Mouse (Mus musculus) inflammation-experienced regulatory T-cells, adult 6 months (primary cell): ENCODE data around the gene Wdr54. TPM values are rescaled to one million over a fixed set of nuclear protein-coding genes. Genes with fewer than 3 reads are reported as not detected.
A peak's percentile ranks its signal among the peaks of the same experiment; 100 is the strongest.

Source experiments
- ATAC-seq: one replicate; pipeline ENCODE4 v1.8.0; 2017
- polyA plus RNA-seq, 3 experiments: library from polyadenylated mRNA; unstranded; fragments of 100-300 nt; shearing (Covaris generic); gene quantifications; one replicate each; pipeline ENCODE4 v1.2.1; 2017

Wdr54 gene
- polyA plus RNA-seq, 3 experiments from 2014 or later, result 0.19 to 0.48 TPM; not detected in 1

DNA sequence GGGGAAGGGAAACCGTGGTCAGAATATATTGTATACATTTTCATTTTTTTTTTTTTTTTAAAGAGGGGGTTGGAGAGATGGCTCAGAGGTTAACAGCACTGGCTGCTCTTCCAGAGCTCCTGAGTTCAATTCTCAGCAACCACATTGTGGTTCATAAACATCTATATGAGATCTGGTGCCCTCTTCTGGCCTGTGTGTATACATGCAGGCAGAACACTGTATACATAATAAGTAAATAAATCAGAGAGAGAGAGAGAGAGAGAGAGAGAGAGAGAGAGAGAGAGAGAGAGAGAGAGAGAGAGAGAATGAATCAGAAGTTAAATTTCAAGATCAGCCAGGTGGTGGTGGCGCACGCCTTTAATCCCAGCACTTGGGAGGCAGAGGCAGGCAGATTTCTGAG lies 3.3 kb upstream of the Wdr54 start:
- ATAC-seq, result peak; percentile 62

DNA sequence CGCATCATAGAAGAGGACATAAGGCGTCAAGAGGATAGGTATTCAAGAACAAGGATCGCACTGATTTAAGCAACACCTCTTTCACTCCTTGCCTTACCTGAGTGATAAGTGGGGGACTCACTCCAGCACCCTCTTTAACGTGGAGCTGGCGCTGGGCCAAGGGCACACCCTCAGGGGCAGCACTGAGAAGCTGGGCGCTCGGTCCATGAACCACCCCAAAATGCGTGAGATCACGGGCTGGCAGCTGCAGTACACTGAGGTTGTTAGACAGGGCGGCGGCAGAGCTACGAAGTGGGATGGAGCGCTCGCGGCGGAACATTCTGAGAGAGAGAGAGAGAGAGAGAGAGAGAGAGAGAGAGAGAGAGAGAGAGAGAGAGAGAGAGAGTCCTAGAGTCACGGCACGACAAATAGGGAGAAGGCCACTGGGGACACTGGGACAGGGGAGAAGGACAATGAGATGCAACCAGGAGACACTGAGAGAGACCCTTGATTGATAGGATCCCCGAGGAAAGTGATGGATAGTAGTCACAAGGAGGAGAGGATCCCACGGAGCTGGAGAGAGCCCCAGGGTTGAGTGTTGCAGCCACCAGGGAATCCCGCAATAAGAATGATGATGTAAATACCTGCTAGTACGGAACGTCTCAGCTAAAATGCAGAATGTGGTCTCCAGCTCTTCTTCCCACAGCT lies 502 bp downstream of the Wdr54 start:
- ATAC-seq, result peak; percentile 19

GRCm38 (mm10) chr6:83153485-83153884 lies 2.7 kb downstream of the Wdr54 start:
- no peak for ATAC-seq

- no peak for ATAC-seq
Measured at GRCm38 (mm10) chr6:83153038-83153437, 3.2 kb downstream of the Wdr54 start.

DNA sequence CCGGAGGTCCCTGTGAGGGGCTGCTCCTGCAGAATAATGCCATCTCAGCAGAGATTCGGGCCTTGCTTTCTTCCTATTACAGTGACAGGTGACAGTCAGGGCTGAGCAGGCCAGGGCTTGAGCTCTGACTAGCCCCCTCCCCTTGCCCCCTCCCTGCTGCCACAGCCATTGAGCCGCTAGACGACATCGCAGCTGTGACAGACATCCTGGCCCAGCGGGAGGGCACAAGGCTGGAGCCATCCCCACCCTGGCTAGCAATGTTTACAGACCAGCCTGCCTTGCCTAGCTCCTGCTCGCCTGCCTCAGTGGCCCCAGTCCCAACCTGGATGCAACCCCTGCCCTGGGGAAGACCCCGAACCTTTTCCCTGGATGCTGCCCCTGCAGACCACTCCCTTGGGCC lies 4.5 kb downstream of the Wdr54 start:
- ATAC-seq, result no peak

DNA sequence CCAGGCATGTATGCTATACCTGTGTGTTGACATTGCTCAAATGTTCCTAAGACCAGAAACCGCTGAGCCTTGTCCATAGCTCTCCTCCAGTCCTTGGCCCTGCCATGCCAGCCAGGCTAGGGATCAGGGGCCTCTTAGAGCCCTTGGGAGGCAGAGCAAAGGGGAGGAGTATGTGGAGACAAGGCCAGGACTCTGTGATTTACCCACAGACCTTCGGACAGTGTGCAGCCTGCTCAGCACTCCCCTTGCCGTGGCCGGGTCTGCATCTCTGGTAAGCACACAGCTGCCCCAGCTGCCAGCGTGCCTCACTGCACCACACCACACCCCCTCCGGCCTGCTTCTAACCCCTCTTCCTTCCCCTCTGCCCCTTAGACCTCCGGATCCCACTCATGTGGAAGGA lies 8.9 kb downstream of the Wdr54 start:
- ATAC-seq, result no peak

DNA sequence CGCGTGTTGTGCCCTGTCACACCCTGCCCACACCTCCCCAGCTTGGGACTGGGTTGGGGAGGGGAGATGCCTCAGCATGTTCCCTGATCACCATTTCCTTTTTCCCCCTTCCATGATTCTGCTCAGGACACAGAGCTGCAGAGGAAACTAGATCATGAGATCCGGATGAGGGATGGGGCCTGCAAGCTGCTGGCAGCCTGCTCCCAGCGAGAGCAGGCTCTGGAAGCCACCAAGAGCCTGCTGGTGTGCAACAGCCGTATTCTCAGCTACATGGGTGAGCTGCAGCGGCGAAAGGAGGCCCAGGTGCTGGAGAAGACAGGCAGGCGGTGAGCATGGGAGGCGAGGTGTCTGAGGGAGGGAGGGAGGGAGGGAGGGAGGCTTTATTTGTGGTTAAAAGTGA lies 10.4 kb downstream of the Wdr54 start:
- no peak for ATAC-seq

- ATAC-seq, result no peak
Measured at GRCm38 (mm10) chr6:83145209-83145608, 11.0 kb downstream of the Wdr54 start.

DNA sequence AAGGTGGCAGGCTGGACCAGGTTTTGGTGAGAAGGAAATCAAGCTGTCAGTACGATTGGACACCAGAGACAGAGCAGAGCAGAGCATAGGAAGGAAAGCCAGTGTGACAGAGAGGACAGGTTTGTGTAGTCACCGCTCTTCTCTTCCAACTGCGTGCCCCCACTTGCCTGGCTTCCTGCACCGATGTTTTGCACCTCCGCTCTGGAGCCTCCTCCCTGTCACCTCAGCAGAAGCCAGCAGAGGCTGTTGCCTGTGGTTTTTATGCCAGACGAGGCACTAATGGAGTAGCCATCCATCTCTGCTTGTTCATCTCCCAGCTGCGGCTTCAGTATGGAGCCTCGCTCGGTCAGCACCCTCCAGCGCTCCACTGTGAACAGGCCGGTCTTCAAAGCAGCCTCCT lies 13.3 kb downstream of the Wdr54 start:
- no peak for ATAC-seq

GRCm38 (mm10) chr6:83142211-83142731 lies 13.9 kb downstream of the Wdr54 start:
- ATAC-seq, result no peak

GRCm38 (mm10) chr6:83141636-83142035 lies 14.6 kb downstream of the Wdr54 start:
- no peak for ATAC-seq

- no peak for ATAC-seq
Measured at GRCm38 (mm10) chr6:83140044-83140443, 16.2 kb downstream of the Wdr54 start.

GRCm38 (mm10) chr6:83138056-83138455 lies 18.1 kb downstream of the Wdr54 start:
- ATAC-seq, result no peak

DNA sequence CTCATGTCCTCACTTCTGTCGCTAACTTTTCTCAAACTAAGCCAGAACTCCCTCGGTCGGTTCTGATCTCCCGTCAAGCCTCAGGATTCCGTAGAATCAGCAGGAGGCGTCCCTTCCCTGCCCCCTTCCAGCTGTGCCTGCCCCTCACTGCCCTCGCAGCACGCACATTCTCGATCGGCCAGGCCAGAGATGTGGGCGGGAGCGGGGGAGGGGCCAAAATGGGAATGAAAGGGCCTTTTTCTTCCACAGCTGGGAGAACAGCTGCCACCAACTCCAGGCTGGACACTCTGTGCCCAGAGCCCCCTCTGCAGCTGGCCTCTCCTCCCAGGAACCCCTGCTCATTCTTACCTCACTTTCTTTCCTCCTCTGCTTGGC lies 18.6 kb downstream of the Wdr54 start:
- no peak for ATAC-seq

- no peak for ATAC-seq
Measured at GRCm38 (mm10) chr6:83136881-83137575, 19.2 kb downstream of the Wdr54 start.

GRCm38 (mm10) chr6:83136291-83136880 lies 19.8 kb downstream of the Wdr54 start:
- ATAC-seq, result no peak

- ATAC-seq, result peak; percentile 28
Measured at GRCm38 (mm10) chr6:83135571-83136161, 20.5 kb downstream of the Wdr54 start.

DNA sequence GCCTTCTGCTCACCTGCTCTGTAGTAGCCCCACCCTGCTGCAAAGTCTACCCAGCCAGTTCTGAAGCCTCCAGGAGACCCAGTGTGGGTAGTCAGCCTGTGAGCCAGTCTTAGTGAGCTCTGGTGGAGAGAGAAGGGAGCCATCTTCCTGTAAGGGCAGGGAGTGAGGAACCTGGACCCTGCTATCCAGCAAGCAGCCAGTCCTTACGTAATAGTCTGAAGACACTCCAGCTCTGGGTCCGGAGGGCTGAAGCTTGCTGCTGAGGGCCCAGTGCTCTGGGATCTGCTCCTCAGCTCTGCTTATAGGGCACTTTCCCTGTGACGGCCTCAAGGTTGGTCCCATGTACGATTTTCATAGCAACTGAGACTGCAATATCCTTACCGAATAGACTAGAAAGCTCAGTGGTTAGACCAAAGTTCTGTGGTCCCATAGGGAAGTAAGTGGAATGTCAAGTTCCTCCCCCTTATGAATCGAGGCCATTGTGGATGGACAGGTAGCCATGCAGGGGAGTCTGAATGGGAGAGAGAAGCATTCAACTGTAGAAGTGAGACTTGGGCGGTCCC lies 21.2 kb downstream of the Wdr54 start, which contains the start of gene Rtkn:
TSS of gene Rtkn (plus strand) at position 513 of the 563 bp plus-strand sequence.
- ATAC-seq, result no peak

- ATAC-seq, result no peak
Measured at GRCm38 (mm10) chr6:83134226-83134625, 22.0 kb downstream of the Wdr54 start.

GRCm38 (mm10) chr6:83132176-83132919 lies 23.8 kb downstream of the Wdr54 start:
- no peak for ATAC-seq

- ATAC-seq, result no peak
Measured at GRCm38 (mm10) chr6:83131469-83132034, 24.6 kb downstream of the Wdr54 start.

DNA sequence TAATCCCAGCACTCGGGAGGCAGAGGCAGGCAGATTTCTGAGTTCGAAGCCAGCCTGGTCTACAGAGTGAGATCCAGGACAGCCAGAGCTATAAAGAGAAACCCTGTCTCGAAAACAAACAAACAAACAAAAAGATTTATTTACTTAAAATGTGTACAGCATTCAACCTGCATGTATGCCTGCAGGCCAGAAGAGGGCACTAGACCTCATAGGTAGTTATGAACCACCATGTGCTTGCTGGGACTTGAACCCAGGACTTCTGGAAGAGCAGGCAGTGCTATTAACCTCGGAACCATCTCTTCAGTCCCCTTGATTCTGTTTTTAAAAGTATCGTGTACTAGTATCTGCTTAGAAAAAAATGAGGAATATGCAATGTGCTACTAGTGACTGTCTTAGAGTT lies 28.8 kb downstream of the Wdr54 start:
- no peak for ATAC-seq
